Mouse (Mus musculus) C2C12 (cell line): ENCODE measurements around the gene Sema3f. TPM values are rescaled to one million over a fixed set of nuclear protein-coding genes. Genes with fewer than 3 reads are reported as not detected.

Experiments
- H3K27me3 ChIP-seq: one replicate; pipeline ENCODE4 v1.6.1; 2011; ENCODE audit not compliant: control insufficient read depth, insufficient read depth, insufficient read length
- H3K36me3 ChIP-seq: one replicate; pipeline ENCODE4 v1.6.1; 2011; ENCODE audit not compliant: control insufficient read depth, insufficient read depth
- H3K4me3 ChIP-seq: one replicate; pipeline ENCODE4 v1.5.1; 2011; ENCODE audit warnings: mild to moderate bottlenecking, control low read depth; ENCODE audit not compliant: poor library complexity, insufficient read depth, severe bottlenecking
- H3K79me2 ChIP-seq: one replicate; pipeline ENCODE4 v1.6.1; 2011; ENCODE audit not compliant: control insufficient read depth, insufficient read depth
- H3K79me3 ChIP-seq: one replicate; pipeline ENCODE4 v1.6.1; 2011; ENCODE audit warnings: low read depth, control low read depth
- H3ac ChIP-seq: one replicate; pipeline ENCODE3; 2011; ENCODE audit warnings: low read depth; ENCODE audit not compliant: control insufficient read depth, insufficient read length
- CEBPB ChIP-seq: IDR thresholded peaks from one replicate; pipeline ENCODE4 v1.6.1; 2011; ENCODE audit warnings: low read depth, mild to moderate bottlenecking, control low read depth, moderate library complexity
- CTCF ChIP-seq: IDR thresholded peaks from one replicate; pipeline ENCODE4 v1.5.1; 2011; ENCODE audit not compliant: control insufficient read depth, insufficient read depth, insufficient read length
- FOSL1 ChIP-seq: IDR thresholded peaks from one replicate; pipeline ENCODE4 v1.8.0; 2011; ENCODE audit warnings: mild to moderate bottlenecking, low read length; ENCODE audit not compliant: poor library complexity, insufficient read depth, severe bottlenecking
- MAX ChIP-seq: IDR thresholded peaks from one replicate; pipeline ENCODE4 v1.6.1; 2011; ENCODE audit warnings: mild to moderate bottlenecking, control low read depth
- MYOD1 ChIP-seq: IDR thresholded peaks from one replicate; pipeline ENCODE4 v1.6.1; 2011; ENCODE audit warnings: low read depth; ENCODE audit not compliant: control insufficient read depth, insufficient read length
- MYOG ChIP-seq: IDR thresholded peaks from one replicate; pipeline ENCODE4 v1.6.1; 2011; ENCODE audit not compliant: control insufficient read depth, insufficient read length; ENCODE audit errors: extremely low read depth
- USF1 ChIP-seq: IDR thresholded peaks from one replicate; pipeline ENCODE4 v1.6.1; 2011; ENCODE audit warnings: low read depth, mild to moderate bottlenecking, control low read depth, moderate library complexity
- polyA plus RNA-seq: library from polyadenylated mRNA; unstranded; fragments of >200 nt; fragmentation: generic; extraction: Trizol; gene quantifications from one replicate; pipeline ENCODE4 v1.2.1, GENCODE M21; 2012; ENCODE audit warnings: missing spikeins

Gene Sema3f
- polyA plus RNA-seq, 1 experiment, result 0.36 TPM

- TF ChIP-seq CTCF (no peak), MYOG (no peak), USF1 (no peak), CEBPB (no peak), MAX (no peak), MYOD1 (no peak), FOSL1 (no peak)
- Histone ChIP-seq H3K36me3 (no peaks in the 10 kb centered on the region), H3K79me3 (no peaks in the 10 kb centered on the region), H3ac (no peak overlapping the region), H3K27me3 (no peaks in the 10 kb centered on the region), H3K4me3 (no peak overlapping the region), H3K79me2 (no peaks in the 10 kb centered on the region)
These were observed 66.6 kb downstream of the Sema3f start for GRCm38 (mm10) chr9:107643544-107644214.

- Histone ChIP-seq H3K36me3 (no peaks in the 10 kb centered on the region), H3K79me3 (no peaks in the 10 kb centered on the region), H3ac (no peak overlapping the region), H3K4me3 (no peak overlapping the region), H3K79me2 (no peaks in the 10 kb centered on the region), H3K27me3 (no peaks in the 10 kb centered on the region)
- no peak for TF ChIP-seq MAX
- TF ChIP-seq MYOG, result no peak
- no peak for TF ChIP-seq FOSL1
- TF ChIP-seq CTCF, result no peak
- no peak for TF ChIP-seq CEBPB
- no peak for TF ChIP-seq USF1
- TF ChIP-seq MYOD1, result no peak
These were observed 68.6 kb downstream of the Sema3f start for GRCm38 (mm10) chr9:107641666-107642065.

GRCm38 (mm10) chr9:107640257-107640772 lies 70.0 kb downstream of the Sema3f start:
- H3ac ChIP-seq, result no peak overlapping the region
- TF ChIP-seq MYOG (no peak), USF1 (no peak), MYOD1 (no peak), CTCF (no peak), CEBPB (no peak), FOSL1 (no peak), MAX (no peak)
- H3K79me3 ChIP-seq, result no peaks in the 10 kb centered on the region
- H3K4me3 ChIP-seq, result no peak overlapping the region
- no peaks in the 10 kb centered on the region for H3K27me3 ChIP-seq
- H3K36me3 ChIP-seq, result no peaks in the 10 kb centered on the region
- no peaks in the 10 kb centered on the region for H3K79me2 ChIP-seq

- no peak overlapping the region for H3K4me3 ChIP-seq
- H3K79me2 ChIP-seq, result peaks cover 30% of the 10 kb centered on the region
- H3K36me3 ChIP-seq, result no peaks in the 10 kb centered on the region
- TF ChIP-seq FOSL1 (no peak), MAX (no peak)
- H3K27me3 ChIP-seq, result no peaks in the 10 kb centered on the region
- H3ac ChIP-seq, result no peak overlapping the region
- peaks cover 22% of the 10 kb centered on the region for H3K79me3 ChIP-seq
These were observed 73.2 kb downstream of the Sema3f start for GRCm38 (mm10) chr9:107637070-107637469.

GRCm38 (mm10) chr9:107635279-107636028 lies 74.8 kb downstream of the Sema3f start, which contains the start of gene Gnai2:
Gene Gnai2 (minus strand): TSS chr9:107635367.
- peaks cover 4% of the 10 kb centered on the region for H3K36me3 ChIP-seq
- peaks cover 46% of the 10 kb centered on the region for H3K79me2 ChIP-seq
- TF ChIP-seq USF1 (peak; percentile 72), MYOD1 (no peak)
- H3ac ChIP-seq, result peak within 1 kb of the TSS; percentile 83
- H3K4me3 ChIP-seq, result peak within 1 kb of the TSS; percentile 82
- H3K27me3 ChIP-seq, result no peaks in the 10 kb centered on the region
- peaks cover 38% of the 10 kb centered on the region for H3K79me3 ChIP-seq
